Mouse (Mus musculus) lung, embryonic 15.5 days (tissue): ENCODE results near the gene Slc4a1ap. TPM values are rescaled to one million over a fixed set of nuclear protein-coding genes. Genes with fewer than 3 reads are reported as not detected.
"Not testable (repeated sequence)": the region's sequence is repeated elsewhere in the genome, so short reads cannot be mapped to it uniquely, and the experiment has no call there.

ENCODE experiments used
- ATAC-seq: fragments of 200-750 bp; cut with Nextera tagmentation; 2 replicates; pipeline ENCODE4 v1.8.0; 2017; ENCODE audit warnings: moderate number of reproducible peaks, borderline replicate concordance; ENCODE audit not compliant: low FRiP score, low TSS enrichment; ENCODE audit errors: extremely low read depth
- H3K27ac ChIP-seq: fragments of 300-500 bp; sonication (generic); 2 replicates; pipeline ENCODE4 v1.5.1; 2015; ENCODE audit warnings: moderate library complexity, mild to moderate bottlenecking, inconsistent platforms
- H3K27me3 ChIP-seq: fragments of 300-500 bp; sonication (generic); 2 replicates; pipeline ENCODE4 v1.6.1; 2015; ENCODE audit warnings: inconsistent platforms
- H3K36me3 ChIP-seq: fragments of 300-500 bp; sonication (generic); 2 replicates; pipeline ENCODE4 v1.6.1; 2015; ENCODE audit warnings: inconsistent platforms
- H3K4me1 ChIP-seq: fragments of 300-500 bp; sonication (generic); 2 replicates; pipeline ENCODE4 v1.6.1; 2015; ENCODE audit warnings: inconsistent platforms
- H3K4me2 ChIP-seq: fragments of 300-500 bp; sonication (generic); 2 replicates; pipeline ENCODE4 v1.6.1; 2015; ENCODE audit warnings: inconsistent platforms, mild to moderate bottlenecking, moderate library complexity
- H3K4me3 ChIP-seq: fragments of 300-500 bp; sonication (generic); 2 replicates; pipeline ENCODE4 v1.5.1; 2015; ENCODE audit warnings: mild to moderate bottlenecking, inconsistent platforms
- H3K9ac ChIP-seq: fragments of 300-500 bp; sonication (generic); 2 replicates; pipeline ENCODE4 v1.6.1; 2015; ENCODE audit warnings: inconsistent platforms
- H3K9me3 ChIP-seq: fragments of 300-500 bp; sonication (generic); 2 replicates; pipeline ENCODE4 v1.6.1; 2016; ENCODE audit warnings: inconsistent platforms
- WGBS: fragments of 180-500 bp; shearing (Covaris S2); methylation state at CpG from one replicate; pipeline ENCODE4 v1.1.7; 2015; 5-methylcytosine and 5-hydroxymethylcytosine counted together
- polyA plus RNA-seq: library from polyadenylated mRNA; unstranded; fragments of >200 nt; fragmentation: Nextera tagmentation; extraction: Ambion mirVana; gene quantifications from 2 replicates; pipeline ENCODE4 v1.2.1, GENCODE M21; 2015

Gene Slc4a1ap
- polyA plus RNA-seq, 1 experiment from 2014 or later: 31.2 TPM

GRCm38 (mm10) chr5:31571023-31571608 is 44.3 kb downstream of the Slc4a1ap start:
- no peaks in the 10 kb centered on the region for H3K27me3 ChIP-seq
- peak; percentile 76 for ATAC-seq
- no peak overlapping the region for H3K4me3 ChIP-seq
- no peaks in the 10 kb centered on the region for H3K36me3 ChIP-seq
- WGBS: 15% methylated on average over 19 of the region's 20 CpGs
- 0 out of 2 replicates have a peak overlapping the region, but pooled peaks have one; percentile 12 for H3K9ac ChIP-seq
- H3K4me2 ChIP-seq: peak overlapping the region; percentile 43
- peaks cover 14% of the 10 kb centered on the region for H3K4me1 ChIP-seq
- no peaks in the 10 kb centered on the region for H3K9me3 ChIP-seq
- peak overlapping the region; percentile 41 for H3K27ac ChIP-seq

- Histone ChIP-seq H3K4me3 (no peak overlapping the region), H3K9me3 (no peaks in the 10 kb centered on the region), H3K9ac (no peak overlapping the region), H3K27ac (no peak overlapping the region), H3K4me1 (peaks cover 14% of the 10 kb centered on the region), H3K36me3 (no peaks in the 10 kb centered on the region), H3K27me3 (no peaks in the 10 kb centered on the region), H3K4me2 (no peak overlapping the region)
- no peak for ATAC-seq
- 79% methylated on average over 3 of the region's 3 CpGs for WGBS
These were observed 46.9 kb downstream of the Slc4a1ap start for GRCm38 (mm10) chr5:31573722-31574121.

GRCm38 (mm10) chr5:31576539-31576975 is 49.8 kb downstream of the Slc4a1ap start:
- no peak overlapping the region for H3K4me3 ChIP-seq
- H3K27me3 ChIP-seq: no peaks in the 10 kb centered on the region
- no peak for ATAC-seq
- H3K9me3 ChIP-seq: no peaks in the 10 kb centered on the region
- no peak overlapping the region for H3K27ac ChIP-seq
- no peaks in the 10 kb centered on the region for H3K36me3 ChIP-seq
- WGBS: 63% methylated on average over 7 of the region's 7 CpGs
- no peak overlapping the region for H3K9ac ChIP-seq
- H3K4me1 ChIP-seq: 0 out of 2 replicates have a peak, but pooled peaks cover 1% of the 10 kb centered on the region
- no peak overlapping the region for H3K4me2 ChIP-seq

GRCm38 (mm10) chr5:31581263-31581662 is 54.5 kb downstream of the Slc4a1ap start:
- no peak for ATAC-seq
- H3K27ac ChIP-seq: no peak overlapping the region

GRCm38 (mm10) chr5:31581932-31582331 is 55.1 kb downstream of the Slc4a1ap start:
- H3K9ac ChIP-seq: no peak overlapping the region
- H3K36me3 ChIP-seq: no peaks in the 10 kb centered on the region
- no peak overlapping the region for H3K4me3 ChIP-seq
- H3K9me3 ChIP-seq: no peaks in the 10 kb centered on the region
- no peak for ATAC-seq
- no peak overlapping the region for H3K27ac ChIP-seq
- 60% methylated on average over 3 of the region's 3 CpGs for WGBS
- no peaks in the 10 kb centered on the region for H3K4me1 ChIP-seq
- no peaks in the 10 kb centered on the region for H3K27me3 ChIP-seq
- no peak overlapping the region for H3K4me2 ChIP-seq

More at GRCm38 (mm10) chr5:31581263-31581662, 54.5 kb downstream of the Slc4a1ap start:
- 68% methylated on average over 6 of the region's 6 CpGs for WGBS
- Histone ChIP-seq H3K4me1 (no peaks in the 10 kb centered on the region), H3K9ac (no peak overlapping the region), H3K36me3 (no peaks in the 10 kb centered on the region), H3K27me3 (no peaks in the 10 kb centered on the region), H3K4me3 (no peak overlapping the region), H3K4me2 (no peak overlapping the region), H3K9me3 (no peaks in the 10 kb centered on the region)

GRCm38 (mm10) chr5:31583261-31583660 is 56.5 kb downstream of the Slc4a1ap start:
- 60% methylated on average over 2 of the region's 2 CpGs for WGBS
- Histone ChIP-seq H3K4me2 (no peak overlapping the region), H3K9ac (no peak overlapping the region), H3K4me1 (no peaks in the 10 kb centered on the region), H3K27me3 (no peaks in the 10 kb centered on the region), H3K36me3 (no peaks in the 10 kb centered on the region), H3K4me3 (no peak overlapping the region), H3K27ac (no peak overlapping the region), H3K9me3 (no peaks in the 10 kb centered on the region)
- no peak for ATAC-seq

GRCm38 (mm10) chr5:31585526-31585925 is 58.7 kb downstream of the Slc4a1ap start:
- Histone ChIP-seq H3K9me3 (no peaks in the 10 kb centered on the region), H3K4me1 (no peaks in the 10 kb centered on the region), H3K27me3 (no peaks in the 10 kb centered on the region), H3K27ac (no peak overlapping the region), H3K4me2 (no peak overlapping the region), H3K4me3 (no peak overlapping the region), H3K9ac (no peak overlapping the region), H3K36me3 (no peaks in the 10 kb centered on the region)
- WGBS: 86% methylated on average over 4 of the region's 4 CpGs
- no peak for ATAC-seq

GRCm38 (mm10) chr5:31588016-31588415 is 61.2 kb downstream of the Slc4a1ap start:
- WGBS: 74% methylated on average over 2 of the region's 2 CpGs
- ATAC-seq: no peak

GRCm38 (mm10) chr5:31588672-31589071 is 61.9 kb downstream of the Slc4a1ap start:
- not testable (repeated sequence) for H3K36me3 ChIP-seq, H3K27me3 ChIP-seq, H3K4me3 ChIP-seq, H3K9ac ChIP-seq, ATAC-seq, H3K27ac ChIP-seq, H3K4me1 ChIP-seq, H3K9me3 ChIP-seq, H3K4me2 ChIP-seq
- 77% methylated on average over 8 of the region's 8 CpGs for WGBS

More at GRCm38 (mm10) chr5:31588016-31588415, 61.2 kb downstream of the Slc4a1ap start:
- Histone ChIP-seq H3K9ac (no peak overlapping the region), H3K27me3 (no peaks in the 10 kb centered on the region), H3K36me3 (no peaks in the 10 kb centered on the region), H3K27ac (no peak overlapping the region), H3K4me3 (no peak overlapping the region), H3K9me3 (no peaks in the 10 kb centered on the region), H3K4me2 (no peak overlapping the region), H3K4me1 (no peaks in the 10 kb centered on the region)

- Histone ChIP-seq H3K27ac (no peak overlapping the region), H3K4me2 (no peak overlapping the region), H3K27me3 (no peaks in the 10 kb centered on the region), H3K9ac (no peak overlapping the region), H3K36me3 (no peaks in the 10 kb centered on the region), H3K9me3 (no peaks in the 10 kb centered on the region), H3K4me3 (no peak overlapping the region), H3K4me1 (no peaks in the 10 kb centered on the region)
- no peak for ATAC-seq
- WGBS: 70% methylated on average over 14 of the region's 14 CpGs
These were observed 63.0 kb downstream of the Slc4a1ap start for GRCm38 (mm10) chr5:31589711-31590319.

- Histone ChIP-seq H3K36me3 (no peaks in the 10 kb centered on the region), H3K27me3 (no peaks in the 10 kb centered on the region), H3K27ac (no peak overlapping the region), H3K9ac (no peak overlapping the region), H3K4me2 (no peak overlapping the region), H3K4me1 (0 out of 2 replicates have a peak, but pooled peaks cover 5% of the 10 kb centered on the region), H3K4me3 (no peak overlapping the region), H3K9me3 (no peaks in the 10 kb centered on the region)
- WGBS: 86% methylated on average over 7 of the region's 7 CpGs
- ATAC-seq: no peak
These were observed 64.3 kb downstream of the Slc4a1ap start for GRCm38 (mm10) chr5:31591122-31591521.

GRCm38 (mm10) chr5:31595868-31596267 is 69.1 kb downstream of the Slc4a1ap start:
- WGBS: 62% methylated on average over 4 of the region's 4 CpGs
- Histone ChIP-seq H3K4me2 (no peak overlapping the region), H3K9me3 (no peaks in the 10 kb centered on the region), H3K4me1 (peaks cover 18% of the 10 kb centered on the region), H3K27ac (no peak overlapping the region; the same call in 1 of the 2 replicates), H3K9ac (no peak overlapping the region), H3K27me3 (no peaks in the 10 kb centered on the region), H3K36me3 (no peaks in the 10 kb centered on the region), H3K4me3 (no peak overlapping the region)
- no peak for ATAC-seq
